Mouse (Mus musculus): ENCODE data around the gene Srxn1. TPM values are rescaled to one million over a fixed set of nuclear protein-coding genes. Genes with fewer than 3 reads are reported as not detected.

Srxn1 gene
- polyA plus RNA-seq, 1 experiment = 50.2 TPM

DNA sequence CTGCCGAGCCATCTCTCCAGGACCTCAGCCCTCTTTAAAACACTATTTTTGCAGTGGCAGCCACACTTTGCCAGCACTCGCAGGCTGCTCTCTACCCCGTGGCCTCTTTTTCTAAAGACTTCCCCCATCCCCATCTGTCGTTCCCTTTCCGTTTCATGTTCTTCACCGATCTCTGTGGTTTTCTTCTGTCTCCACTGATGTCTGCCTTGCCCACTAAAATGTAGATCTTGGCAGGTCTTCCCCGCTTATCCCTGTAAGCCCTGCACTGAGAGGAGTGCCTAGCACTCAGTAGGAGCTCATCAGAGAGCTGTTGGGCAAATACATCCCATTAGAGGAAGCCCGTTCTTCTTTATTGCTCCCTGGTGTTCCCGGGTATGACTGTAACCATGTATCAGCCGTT is 7.7 kb downstream of the Srxn1 start:
- Histone ChIP-seq H3K27ac (ENCODE audit: insufficient read depth, low read depth, low read length) (no peak overlapping the region), H3K4me1 (ENCODE audit: control insufficient read depth, insufficient read depth, low read length) (0 out of 2 replicates have a peak, but pooled peaks cover 6% of the 10 kb centered on the region), H3K4me3 (ENCODE audit: insufficient read depth, low read length) (no peak overlapping the region)
- TF ChIP-seq CTCF (IDR thresholded peaks at IDR 0.05; ENCODE audit: low read depth, low read length) (no peak), POLR2A (IDR thresholded peaks at IDR 0.05; ENCODE audit: borderline replicate concordance, low read depth, low read length) (no peak)

DNA sequence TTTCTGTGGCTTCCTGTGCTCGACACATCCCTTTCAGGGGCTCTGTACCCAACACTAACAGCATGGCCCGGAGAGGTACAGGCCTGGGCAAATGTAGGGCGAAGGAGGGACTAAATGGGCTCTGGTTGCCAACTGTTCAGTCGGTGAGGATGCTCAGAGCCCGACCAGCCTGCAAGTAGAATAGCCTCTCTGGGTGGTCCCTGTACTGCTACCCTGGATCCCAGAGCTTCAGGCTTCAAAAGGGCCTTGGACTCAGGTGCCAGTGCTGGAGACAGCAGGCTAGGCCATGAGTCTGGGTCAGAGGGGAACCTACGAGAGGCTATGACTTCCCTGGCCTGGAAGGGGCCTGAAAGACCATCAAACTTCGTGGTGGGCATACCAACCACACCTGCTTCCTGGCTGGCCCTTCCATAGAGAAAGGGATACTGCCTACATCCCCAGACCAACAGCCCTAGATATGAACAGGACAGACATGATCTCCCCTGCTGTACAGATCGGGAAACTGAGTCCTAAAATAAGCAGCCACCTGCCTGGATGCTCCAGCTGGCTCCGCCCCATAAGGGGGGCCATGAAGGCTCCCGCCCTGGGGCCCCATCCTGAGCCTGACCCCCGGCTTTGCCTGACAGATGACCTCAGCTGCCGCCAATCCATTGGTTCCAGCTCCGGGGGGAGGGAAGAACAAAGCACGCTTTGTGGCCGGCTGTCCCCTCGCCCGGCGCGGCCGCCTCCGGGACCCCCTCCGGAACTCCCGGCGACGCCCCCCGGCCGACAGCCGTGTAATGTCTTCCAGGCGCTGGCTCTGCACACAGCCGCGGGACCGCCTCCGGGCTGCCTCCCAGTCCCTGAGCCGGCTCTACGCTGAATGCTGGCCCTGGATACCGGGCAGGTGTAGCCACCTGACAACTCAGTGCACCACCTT is 9.0 kb downstream of the Srxn1 start:
- 0 out of 2 replicates have a peak, but pooled peaks cover 6% of the 10 kb centered on the region for H3K4me1 ChIP-seq (ENCODE audit: control insufficient read depth, insufficient read depth, low read length)
- TF ChIP-seq CTCF (IDR thresholded peaks at IDR 0.05; ENCODE audit: low read depth, low read length) (no peak), POLR2A (IDR thresholded peaks at IDR 0.05; ENCODE audit: borderline replicate concordance, low read depth, low read length) (no peak)
- no peak overlapping the region for H3K27ac ChIP-seq (ENCODE audit: insufficient read depth, low read depth, low read length)
- no peak overlapping the region for H3K4me3 ChIP-seq (ENCODE audit: insufficient read depth, low read length)

DNA sequence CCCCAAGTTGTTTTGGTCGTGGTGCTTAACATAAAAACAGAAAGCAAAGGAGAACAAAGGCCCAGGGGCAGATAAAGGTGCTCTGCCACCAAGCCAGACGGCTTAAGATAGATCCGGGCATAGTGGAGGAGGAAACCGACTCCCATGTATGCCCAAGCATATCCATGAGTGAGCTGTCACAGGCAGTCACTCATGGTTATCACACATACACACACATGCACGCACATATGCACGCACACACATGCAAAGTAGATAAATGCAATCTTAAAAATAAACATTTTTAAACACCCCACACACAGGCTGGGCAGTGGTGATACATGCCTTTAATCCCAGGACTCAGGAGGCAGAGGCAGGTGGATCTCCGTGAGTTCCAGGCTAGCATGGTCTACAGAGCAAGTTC is 12.4 kb downstream of the Srxn1 start:
- no peak overlapping the region for H3K4me3 ChIP-seq (ENCODE audit: insufficient read depth, low read length)
- H3K4me1 ChIP-seq (ENCODE audit: control insufficient read depth, insufficient read depth, low read length) = 0 out of 2 replicates have a peak, but pooled peaks cover 6% of the 10 kb centered on the region
- H3K27ac ChIP-seq (ENCODE audit: insufficient read depth, low read depth, low read length) = no peak overlapping the region
- TF ChIP-seq CTCF (IDR thresholded peaks at IDR 0.05; ENCODE audit: low read depth, low read length) (no peak), POLR2A (IDR thresholded peaks at IDR 0.05; ENCODE audit: borderline replicate concordance, low read depth, low read length) (no peak)

DNA sequence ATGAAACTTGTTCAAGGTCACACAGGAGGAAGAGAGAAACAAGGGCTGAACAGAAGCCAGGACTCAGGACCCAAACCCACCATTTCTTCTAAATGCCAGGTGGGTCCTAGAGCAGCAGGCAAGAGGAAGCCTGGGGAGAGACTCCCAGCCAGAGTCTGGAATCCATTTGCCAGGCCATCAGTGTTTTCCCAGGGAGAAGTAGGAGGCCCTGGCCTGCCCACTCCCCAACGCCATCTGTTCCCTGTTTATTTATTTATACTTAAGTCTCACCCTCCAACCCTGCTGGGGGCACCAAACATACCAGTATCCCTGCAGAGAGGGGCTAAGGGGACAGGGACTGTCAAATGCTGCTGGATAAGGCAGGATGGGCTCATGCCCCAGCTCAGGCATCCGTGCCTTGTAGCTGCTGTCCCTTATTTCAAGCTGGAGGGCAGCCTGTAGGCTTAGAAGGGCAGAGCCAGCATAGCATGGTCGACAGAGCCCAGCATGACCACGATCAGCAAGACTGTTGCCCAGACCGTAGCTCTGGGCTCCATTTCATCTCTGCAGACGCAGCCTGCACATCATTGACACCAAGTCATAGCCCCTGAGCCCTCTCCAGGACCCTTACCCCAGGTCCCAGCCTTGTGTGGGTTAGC is 14.0 kb downstream of the Srxn1 start:
- H3K27ac ChIP-seq (ENCODE audit: insufficient read depth, low read depth, low read length) = no peak overlapping the region
- H3K4me3 ChIP-seq (ENCODE audit: insufficient read depth, low read length) = no peak overlapping the region
- no peak for TF ChIP-seq POLR2A (IDR thresholded peaks at IDR 0.05; ENCODE audit: borderline replicate concordance, low read depth, low read length)
- TF ChIP-seq CTCF (IDR thresholded peaks at IDR 0.05; ENCODE audit: low read depth, low read length) = no peak
- 0 out of 2 replicates have a peak, but pooled peaks cover 6% of the 10 kb centered on the region for H3K4me1 ChIP-seq (ENCODE audit: control insufficient read depth, insufficient read depth, low read length)

DNA sequence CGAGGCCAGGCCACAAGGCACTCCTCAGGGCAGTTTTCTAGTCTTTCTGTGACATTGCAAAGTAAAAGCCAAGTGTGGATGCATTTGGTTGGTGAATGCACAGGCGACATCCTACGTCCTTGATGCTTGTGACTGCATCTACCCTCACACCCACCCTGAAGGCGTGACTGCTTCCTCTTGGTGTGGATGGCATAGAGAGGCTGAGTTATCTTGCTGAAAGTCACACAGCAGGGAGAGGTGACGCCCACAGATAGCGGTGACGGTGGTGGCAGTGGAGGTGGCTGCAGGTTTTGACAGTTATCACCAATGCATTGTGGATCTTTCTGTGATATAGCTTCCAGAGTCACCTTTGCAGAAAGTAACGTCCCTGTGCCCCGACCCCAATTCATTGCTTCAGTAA is 17.6 kb downstream of the Srxn1 start:
- Histone ChIP-seq H3K27ac (ENCODE audit: insufficient read depth, low read depth, low read length) (no peak overlapping the region), H3K4me3 (ENCODE audit: insufficient read depth, low read length) (no peak overlapping the region), H3K4me1 (ENCODE audit: control insufficient read depth, insufficient read depth, low read length) (no peaks in the 10 kb centered on the region)
- TF ChIP-seq CTCF (IDR thresholded peaks at IDR 0.05; ENCODE audit: low read depth, low read length) (no peak), POLR2A (IDR thresholded peaks at IDR 0.05; ENCODE audit: borderline replicate concordance, low read depth, low read length) (no peak)

DNA sequence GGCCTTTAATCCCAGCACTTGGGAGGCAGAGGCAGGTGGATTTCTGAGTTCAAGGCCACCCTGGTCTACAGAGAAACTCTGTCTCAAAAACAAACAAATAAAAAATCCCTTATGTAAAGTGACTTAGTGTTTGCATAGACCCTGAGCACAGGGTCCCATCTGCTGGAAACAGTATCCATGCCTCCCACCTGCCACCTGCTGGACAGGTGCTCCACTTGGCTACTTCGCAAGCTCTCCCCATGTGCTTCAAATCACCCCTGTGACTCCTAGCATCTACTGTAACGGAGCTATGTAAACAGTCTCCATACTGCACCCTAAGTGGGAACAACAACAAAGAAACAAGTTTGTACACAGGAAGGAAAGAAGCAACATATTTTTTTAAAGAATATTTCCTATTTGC is 23.3 kb downstream of the Srxn1 start:
- Histone ChIP-seq H3K4me3 (ENCODE audit: insufficient read depth, low read length) (no peak overlapping the region), H3K27ac (ENCODE audit: insufficient read depth, low read depth, low read length) (no peak overlapping the region), H3K4me1 (ENCODE audit: control insufficient read depth, insufficient read depth, low read length) (no peaks in the 10 kb centered on the region)
- no peak for TF ChIP-seq POLR2A (IDR thresholded peaks at IDR 0.05; ENCODE audit: borderline replicate concordance, low read depth, low read length)
- no peak for TF ChIP-seq CTCF (IDR thresholded peaks at IDR 0.05; ENCODE audit: low read depth, low read length)

DNA sequence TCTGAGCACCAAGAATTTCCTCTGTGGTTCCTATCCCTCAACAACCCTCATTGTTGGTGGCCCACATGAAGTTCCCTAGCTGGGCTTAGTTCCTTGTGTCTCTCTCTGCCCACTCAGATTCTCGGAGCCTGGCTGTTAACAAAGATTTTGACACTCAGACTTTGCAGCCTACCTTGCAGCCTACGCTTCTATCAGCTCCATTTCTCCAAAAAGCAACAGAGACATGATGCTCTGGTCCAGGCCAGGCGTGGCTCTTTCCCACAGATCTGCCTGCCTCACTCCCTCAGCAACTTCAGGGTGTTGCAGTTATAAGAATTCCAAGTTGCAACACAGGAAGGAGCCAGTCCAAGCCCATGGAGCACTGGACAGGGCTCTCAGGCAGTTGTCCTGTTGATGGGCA is 24.5 kb downstream of the Srxn1 start:
- no peak overlapping the region for H3K27ac ChIP-seq (ENCODE audit: insufficient read depth, low read depth, low read length)
- TF ChIP-seq CTCF (IDR thresholded peaks at IDR 0.05; ENCODE audit: low read depth, low read length) (no peak), POLR2A (IDR thresholded peaks at IDR 0.05; ENCODE audit: borderline replicate concordance, low read depth, low read length) (no peak)
- H3K4me3 ChIP-seq (ENCODE audit: insufficient read depth, low read length) = no peak overlapping the region
- H3K4me1 ChIP-seq (ENCODE audit: control insufficient read depth, insufficient read depth, low read length) = no peaks in the 10 kb centered on the region

DNA sequence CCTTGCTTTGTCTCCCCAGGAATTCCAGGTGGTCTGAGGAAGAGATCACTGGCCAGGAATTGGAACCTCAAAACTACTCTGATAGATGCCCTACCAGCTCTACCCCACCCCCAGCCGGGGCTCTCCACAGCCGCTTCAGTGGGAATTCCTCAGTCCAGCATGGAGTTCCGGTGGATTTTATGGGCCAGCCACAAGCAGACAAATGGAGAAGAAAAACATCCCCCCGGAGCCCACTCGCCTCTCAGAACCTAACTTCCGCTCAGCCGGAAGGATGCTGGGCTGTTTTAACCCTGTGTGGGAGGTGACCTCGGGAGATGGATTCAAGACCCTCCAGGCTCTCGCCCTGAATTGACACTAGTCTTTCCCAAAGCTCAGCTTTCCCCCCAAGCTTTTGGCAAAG is 26.7 kb downstream of the Srxn1 start:
- Histone ChIP-seq H3K4me3 (ENCODE audit: insufficient read depth, low read length) (no peak overlapping the region), H3K27ac (ENCODE audit: insufficient read depth, low read depth, low read length) (no peak overlapping the region), H3K4me1 (ENCODE audit: control insufficient read depth, insufficient read depth, low read length) (no peaks in the 10 kb centered on the region)
- no peak for TF ChIP-seq CTCF (IDR thresholded peaks at IDR 0.05; ENCODE audit: low read depth, low read length)
- no peak for TF ChIP-seq POLR2A (IDR thresholded peaks at IDR 0.05; ENCODE audit: borderline replicate concordance, low read depth, low read length)

DNA sequence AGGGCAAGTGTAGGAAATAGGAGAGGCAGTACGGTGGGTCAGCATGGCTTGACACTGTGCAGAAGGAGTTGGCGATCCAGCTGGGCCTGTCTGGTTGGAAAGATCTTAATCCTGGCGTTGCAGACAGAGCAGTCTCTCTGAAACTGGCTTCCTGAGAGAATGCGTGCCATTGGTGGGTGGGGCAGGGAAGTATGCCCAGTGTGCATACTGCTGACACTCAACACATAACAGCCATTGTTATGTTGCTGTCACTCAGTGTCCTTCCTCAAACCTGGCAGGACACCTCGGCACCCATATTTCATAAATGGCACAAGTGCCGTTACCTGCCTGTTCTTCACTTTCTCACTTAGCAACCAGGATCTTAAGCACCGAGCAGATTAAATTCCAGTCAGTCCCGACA is 27.4 kb downstream of the Srxn1 start:
- H3K4me1 ChIP-seq (ENCODE audit: control insufficient read depth, insufficient read depth, low read length) = no peaks in the 10 kb centered on the region
- H3K27ac ChIP-seq (ENCODE audit: insufficient read depth, low read depth, low read length) = no peak overlapping the region
- TF ChIP-seq CTCF (IDR thresholded peaks at IDR 0.05; ENCODE audit: low read depth, low read length) (no peak), POLR2A (IDR thresholded peaks at IDR 0.05; ENCODE audit: borderline replicate concordance, low read depth, low read length) (no peak)
- no peak overlapping the region for H3K4me3 ChIP-seq (ENCODE audit: insufficient read depth, low read length)

All from bone marrow macrophage, adult 2 months (primary cell).